Mouse (Mus musculus) adrenal gland, adult 8-10 months (tissue): ENCODE data around the gene Nlgn2. TPM values are rescaled to one million over a fixed set of nuclear protein-coding genes. Genes with fewer than 3 reads are reported as not detected.
A peak's percentile ranks its signal among the peaks of the same experiment; 100 is the strongest.

Experiments
- DNase-seq: peaks from one replicate; pipeline ENCODE4 v3.0.0; 2022
- total RNA-seq, 4 experiments: library from RNA; stranded (reverse); gene quantifications; 2 replicates each; pipeline ENCODE4 v1.2.4; 2022

Nlgn2 gene
- total RNA-seq, 4 experiments from 2014 or later, result 22.2 to 48.7 (median 35.8) TPM

DNA sequence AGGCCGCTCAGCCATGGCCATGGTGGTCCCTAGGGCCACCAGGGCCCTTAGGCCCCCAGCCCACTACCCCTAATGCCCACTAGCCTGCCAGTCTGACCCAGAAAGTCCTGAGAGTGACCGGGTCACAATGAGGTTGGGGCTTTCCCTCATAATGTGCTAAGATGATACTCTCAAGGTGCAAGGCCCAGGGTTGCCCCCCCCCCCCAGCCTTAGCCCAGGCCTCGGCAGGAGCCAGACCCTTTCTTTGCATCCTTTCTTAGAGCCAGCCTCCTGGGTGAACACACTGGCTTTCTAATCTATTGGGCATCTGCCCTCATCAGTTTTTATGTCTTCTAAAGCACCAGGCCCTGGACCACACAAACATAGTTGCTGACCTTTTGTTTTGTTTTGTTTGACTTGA is 15.5 kb downstream of the Nlgn2 start, which contains the start of gene Spem1:
Spem1 (minus strand) TSS at position 101 of the 400 bp plus-strand sequence.
- DNase-seq, result no peak

DNA sequence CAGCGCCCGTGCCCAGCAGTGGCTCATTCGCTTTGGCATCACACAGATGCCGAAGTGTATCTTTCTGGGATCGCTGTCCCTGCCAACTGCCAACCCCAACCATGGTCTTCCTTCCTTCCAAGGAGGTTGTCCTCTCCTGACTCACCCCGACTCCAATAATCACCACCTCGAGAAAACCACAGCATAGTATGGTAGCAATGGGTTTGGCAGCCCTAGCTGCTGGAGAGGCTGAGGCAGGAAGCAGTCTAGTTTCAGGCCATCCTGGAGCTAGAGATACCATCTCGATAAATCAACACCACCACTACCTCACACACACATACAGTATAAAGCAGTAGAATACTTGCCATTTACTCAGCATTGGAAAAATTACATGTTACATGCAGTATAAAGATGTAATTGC is 18.7 kb downstream of the Nlgn2 start:
- DNase-seq, result no peak

DNA sequence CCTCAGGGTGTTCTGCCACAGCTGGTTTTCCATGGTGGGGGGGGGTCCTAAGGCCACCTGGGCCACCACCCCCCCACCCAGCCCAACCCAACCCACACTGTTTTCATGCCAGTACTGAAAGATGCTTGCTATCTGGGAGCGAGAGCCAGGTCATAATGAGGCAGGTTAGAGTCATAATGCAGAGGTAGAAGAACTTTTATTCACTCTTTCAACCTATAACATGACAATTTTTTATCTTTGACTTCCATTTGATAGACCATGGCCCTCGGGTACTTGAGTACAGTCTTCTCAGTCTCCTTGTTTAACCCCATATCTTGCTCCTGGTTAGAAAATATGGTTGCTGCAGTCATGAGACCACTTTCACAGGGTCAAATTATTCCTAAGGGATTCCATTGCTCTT is 19.2 kb downstream of the Nlgn2 start, which contains the start of gene Spem2:
Spem2 (minus strand) TSS at position 101 of the 400 bp plus-strand sequence.
- no peak for DNase-seq

DNA sequence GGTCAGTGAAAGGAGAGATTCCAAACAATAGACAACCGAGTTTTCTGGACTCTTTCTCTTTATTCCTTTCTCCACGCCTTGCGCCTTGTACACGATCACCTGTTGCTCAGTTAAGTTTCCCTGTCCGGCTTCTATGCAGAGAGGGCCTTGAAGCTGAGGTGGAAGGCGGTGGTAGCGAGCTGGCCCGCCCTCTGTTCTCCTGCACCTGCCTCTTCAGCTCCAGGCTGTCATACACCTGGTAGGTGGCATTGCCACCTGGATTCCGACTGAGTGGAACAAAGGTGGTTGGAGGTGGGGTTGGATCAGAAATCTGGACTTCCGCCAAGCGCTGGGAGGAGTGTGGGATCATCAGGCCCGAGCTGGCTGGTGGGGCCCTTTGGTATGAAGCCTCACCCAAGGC is 21.1 kb downstream of the Nlgn2 start:
- DNase-seq, result no peak

DNA sequence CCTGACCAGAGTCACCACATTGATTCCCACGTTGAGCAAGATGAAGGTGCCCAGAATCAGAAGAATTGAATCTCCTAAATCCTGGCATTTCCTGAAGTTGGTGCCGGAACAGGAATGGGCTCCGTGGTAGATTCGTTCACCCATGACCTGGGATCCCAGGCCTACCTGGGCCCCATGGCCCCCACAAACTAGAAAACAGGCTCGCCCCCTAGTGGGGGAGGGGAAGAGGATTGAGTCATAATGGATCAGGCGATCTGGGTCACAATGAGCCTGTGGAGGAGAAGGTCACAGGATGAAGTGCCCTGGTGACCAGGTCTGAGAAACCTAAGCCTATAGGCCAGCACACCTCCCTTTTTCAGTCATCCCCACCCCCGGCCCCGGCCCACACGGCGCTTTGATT is 22.4 kb downstream of the Nlgn2 start, which contains the start of gene Gm39566:
Gm39566 (minus strand) TSS at position 144 of the 400 bp plus-strand sequence.
- DNase-seq, result no peak

DNA sequence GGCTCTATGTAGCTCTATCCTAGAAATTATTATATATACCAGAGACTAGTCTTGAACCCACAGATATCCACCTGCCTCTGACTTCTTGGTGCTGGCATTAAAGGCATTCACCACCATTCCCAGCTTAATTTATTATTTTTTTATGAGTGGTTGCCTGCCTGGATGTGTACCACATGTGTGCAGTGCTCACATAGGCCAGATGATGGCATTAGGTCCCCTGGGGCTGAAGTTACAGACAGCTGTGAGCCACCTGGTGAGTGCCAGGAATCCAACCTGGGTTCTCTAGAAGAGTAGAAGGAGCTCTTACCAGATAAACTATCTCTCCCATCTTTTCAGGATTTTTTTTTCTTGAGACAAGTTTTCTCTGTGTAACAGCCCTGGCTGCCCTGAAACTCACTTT is 27.3 kb downstream of the Nlgn2 start:
- DNase-seq, result no peak

DNA sequence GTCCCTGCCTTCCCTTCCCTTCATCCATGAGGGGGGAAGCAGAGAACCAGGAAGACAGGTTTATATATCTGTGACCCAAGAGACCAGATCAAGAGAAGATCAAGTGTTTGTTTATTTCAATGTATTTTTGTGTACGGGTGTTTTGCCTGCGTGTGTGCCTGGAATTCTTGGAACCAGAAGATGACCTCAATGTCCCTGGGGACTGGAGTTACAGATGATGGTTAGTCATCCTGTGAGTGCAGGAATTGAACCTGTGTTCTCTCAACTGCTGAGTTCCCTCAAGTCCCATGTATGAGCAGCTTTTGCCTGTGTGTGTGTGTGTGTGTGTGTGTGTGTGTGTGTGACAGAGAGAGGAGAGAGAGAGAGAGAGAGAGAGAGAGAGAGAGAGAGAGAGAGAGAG is 29.9 kb downstream of the Nlgn2 start:
- DNase-seq, result no peak

DNA sequence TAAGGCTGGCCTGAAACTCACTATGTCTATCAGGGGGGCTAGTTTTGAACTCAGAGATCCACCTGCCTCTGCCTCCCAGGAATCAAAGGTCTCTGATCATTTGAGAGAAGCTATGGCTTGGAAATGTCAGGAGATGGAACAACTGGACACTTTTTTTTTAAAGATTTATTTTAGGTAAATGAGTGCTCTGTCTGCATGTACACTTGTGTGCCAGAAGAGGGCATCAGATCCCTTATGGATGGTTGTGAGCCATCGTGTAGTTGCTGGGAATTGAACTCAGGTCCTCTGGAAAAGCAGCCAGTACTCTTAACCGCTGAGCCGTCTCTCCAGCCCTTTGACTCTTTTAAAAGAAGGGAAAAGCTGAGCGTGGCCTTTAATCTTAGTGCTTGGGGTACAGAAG is 31.2 kb downstream of the Nlgn2 start:
- no peak for DNase-seq

DNA sequence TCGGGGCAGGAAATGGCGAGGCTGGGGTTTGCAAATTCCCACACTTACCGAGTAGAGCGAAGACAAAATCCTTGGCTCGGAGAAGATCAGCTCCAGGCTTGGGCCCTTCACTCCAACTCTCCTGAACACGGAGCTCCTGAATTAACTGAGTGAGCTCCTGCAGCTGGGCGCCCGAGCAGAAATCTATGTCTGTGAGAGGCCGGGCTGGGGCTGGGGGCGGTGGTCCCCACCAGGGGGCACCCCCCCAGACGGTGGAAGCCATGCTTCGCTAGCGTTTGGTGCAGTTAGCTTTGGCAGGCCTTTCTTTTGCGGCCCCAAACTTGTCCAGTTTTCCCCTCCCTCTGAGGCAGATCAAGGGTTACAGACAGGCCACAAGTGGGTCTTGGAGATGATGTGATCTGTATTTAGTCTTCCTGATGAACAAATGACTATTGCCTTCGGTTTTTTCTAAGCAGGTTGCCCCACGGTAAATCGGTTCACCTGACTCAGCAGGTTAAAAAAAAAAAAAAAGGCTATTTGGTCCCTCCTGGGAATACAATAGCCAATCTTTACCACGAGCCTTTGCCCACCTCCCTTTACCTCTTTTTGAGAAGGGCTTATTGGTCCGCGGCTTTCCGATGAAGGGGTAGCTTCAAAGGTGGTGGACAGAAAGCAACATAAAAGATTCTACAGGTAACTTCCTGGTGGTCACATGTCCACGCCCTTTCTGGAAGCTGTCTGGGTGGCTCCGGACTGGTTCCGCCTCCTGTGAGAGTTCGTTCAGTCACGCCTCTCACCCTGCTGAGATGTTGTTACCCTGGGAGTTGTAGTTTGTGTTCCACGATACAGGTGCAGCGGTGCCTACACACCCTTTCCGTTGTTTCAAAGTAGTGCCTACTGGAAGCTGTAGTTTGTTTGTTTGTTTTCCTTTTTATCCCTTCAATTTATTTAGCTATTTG is 32.3 kb downstream of the Nlgn2 start, which contains the start of gene Tmem102:
Tmem102 (minus strand) TSS at position 653 of the 938 bp plus-strand sequence.
- no peak for DNase-seq

DNA sequence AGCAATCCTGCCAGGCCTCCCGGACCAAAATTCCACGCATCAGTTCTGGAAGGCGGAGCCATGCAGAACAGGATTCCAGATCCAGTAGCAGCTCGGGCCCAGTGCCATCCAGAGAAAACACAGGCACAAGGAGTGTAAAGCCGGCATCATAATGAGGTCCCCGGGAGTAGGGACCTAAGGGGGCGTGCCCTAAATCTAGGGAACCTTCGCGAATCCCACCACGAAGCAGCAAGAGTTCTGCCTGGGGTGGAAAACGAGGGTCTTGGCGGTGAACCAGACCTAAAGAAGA is 33.0 kb downstream of the Nlgn2 start:
- no peak for DNase-seq

DNA sequence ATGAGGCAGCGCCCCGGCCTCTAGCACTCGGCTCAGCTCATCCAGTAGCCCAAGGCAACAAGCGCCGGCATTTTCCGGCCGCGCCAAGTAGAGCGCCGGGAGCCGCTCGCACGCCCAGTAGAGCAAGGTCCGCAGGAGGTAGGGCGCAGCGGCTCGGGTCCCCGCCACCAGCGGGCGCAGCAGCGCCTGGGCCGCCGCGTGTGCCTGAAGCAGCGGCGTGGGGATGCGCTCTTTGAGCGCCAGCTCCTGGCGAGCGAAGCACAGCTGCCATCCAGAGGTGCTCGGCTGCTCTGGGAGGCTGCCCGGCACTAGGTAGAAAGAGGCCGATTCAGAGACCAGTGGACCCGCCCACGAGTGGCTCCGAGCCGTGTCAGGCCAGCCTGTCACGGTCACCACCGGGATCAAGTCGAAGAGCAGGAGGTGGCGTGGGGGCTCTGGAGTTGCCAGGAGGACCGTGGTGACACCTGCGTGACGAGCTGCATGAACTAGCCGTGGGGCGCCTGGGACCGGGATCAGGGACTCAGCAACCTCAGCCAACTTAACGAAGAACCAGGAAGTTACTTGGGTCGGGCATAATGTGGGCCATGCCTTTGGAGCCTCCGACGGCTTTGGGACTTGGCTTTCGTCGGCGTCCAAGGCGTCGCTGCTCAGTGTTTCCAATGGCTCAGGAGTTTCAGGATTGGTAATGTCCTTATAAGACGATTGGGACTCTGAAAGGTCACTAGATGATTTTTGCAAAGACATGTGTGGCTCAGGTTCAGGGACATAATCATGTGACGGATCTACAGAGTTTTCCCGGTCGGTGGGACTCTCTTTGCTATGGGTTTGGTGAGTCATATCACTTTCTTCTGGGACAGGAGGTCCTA is 33.6 kb downstream of the Nlgn2 start:
- peak; percentile 77 for DNase-seq

DNA sequence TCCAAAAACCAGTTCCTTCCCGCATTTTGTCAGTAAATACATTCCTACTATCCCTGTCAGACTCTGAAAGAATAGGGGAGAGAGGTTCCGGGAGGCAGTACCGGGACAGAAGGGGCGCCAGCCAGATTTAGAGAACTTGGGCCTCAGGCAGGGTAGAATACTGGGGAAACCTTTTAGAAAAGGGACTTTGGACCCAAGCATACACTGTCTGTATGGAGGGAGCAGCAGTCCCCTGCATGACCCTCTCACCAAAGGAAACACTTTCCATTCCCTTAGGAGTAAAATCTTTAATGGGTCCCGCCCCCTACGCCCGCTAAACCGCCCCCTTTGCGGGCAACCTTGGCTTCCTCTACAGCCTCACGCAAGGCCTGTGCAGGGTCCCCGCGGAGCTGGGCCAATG is 34.3 kb downstream of the Nlgn2 start:
- DNase-seq, result no peak

DNA sequence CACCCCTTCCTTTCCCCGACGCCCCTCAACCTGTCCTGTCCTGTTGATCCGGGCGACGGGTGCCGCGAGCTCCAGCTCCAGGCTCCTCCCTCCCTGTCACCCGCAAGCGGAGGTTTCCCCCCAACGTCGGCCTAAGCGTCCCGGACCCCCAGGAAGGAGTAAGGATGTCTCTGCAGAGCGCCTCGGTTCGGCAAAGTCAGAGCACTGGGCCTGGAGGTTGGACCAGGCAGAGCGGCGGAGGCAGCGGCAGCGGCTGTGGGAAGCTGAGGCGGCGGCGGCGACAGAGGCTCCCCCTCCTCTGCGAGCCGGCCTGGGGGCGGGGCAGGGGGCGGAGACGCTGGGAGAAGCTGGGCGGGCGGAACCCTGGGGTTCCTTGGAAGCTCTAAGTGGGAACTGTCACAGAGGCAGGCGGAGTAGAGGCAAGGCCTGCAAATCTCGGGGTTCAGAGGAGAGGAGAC is 34.9 kb downstream of the Nlgn2 start:
- DNase-seq, result peak; percentile 81

DNA sequence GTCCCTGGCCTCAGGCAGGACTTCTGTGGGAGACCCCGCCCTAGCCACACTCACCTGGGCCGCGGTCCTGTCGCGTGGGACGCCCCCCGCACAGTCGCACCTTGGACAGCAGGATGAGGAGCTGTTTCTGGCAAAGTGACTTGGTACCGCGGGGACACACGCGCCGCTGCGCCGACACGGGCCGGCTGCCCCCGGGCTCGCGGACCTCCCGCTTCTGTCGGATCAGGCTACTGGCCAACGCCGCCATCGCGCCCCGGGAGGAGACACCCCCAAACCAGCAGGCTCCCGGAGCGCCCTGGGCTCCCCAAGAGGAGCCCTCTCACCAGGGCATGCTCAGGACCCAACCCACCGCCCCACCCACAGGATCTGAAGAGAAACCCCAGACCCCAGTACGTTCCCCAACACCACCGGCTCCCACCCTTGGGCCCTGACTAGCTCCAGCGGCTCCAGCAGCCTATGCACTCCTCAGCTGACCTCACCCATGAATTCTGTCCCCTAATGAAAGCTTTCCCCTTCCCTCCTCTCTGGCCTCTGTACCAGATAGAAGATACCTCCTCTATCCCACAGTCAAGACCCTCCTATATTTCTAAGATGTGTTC is 36.1 kb downstream of the Nlgn2 start, which contains the start of gene Fgf11:
Fgf11 (minus strand) TSS at position 479 of the 599 bp plus-strand sequence.
- DNase-seq, result no peak

DNA sequence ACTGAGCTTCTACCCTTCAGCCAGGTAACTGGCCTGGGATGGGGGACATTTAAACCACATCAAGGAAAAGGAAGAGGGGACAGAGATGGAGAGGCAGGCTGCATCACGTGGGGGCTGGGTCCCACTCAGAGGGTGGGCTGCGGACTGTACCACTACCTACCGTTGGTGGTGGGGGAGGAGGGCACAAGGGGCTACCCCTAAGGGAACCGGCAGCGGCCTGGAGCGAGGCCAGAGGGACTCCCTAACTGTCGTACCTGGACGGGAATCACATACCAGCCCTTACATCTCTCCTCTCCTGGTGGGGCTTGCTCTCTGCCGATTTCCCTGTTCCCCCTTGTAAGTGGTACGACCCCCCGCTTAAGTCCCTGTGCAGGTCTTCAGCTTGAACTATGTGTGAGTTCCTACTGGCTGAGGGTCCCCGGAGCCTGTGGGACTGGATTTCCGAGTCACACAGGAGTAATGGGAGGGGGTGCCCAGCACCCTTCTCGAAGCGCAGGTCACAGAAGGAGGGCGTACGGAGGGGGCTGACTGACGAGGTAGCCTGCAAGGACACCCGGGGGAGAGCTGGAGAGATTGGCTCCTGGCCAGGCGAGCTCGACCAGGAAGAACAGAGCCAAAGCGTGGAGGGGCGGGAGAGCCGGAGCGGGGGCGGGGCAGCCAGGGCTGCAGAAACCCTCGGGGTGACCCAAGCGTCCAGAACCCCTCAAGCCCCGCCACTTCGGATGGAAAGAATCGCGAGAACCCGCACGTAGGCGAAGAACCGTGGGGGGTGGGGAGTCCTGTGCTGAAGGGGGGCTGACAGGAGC is 37.0 kb downstream of the Nlgn2 start:
- DNase-seq, result no peak

DNA sequence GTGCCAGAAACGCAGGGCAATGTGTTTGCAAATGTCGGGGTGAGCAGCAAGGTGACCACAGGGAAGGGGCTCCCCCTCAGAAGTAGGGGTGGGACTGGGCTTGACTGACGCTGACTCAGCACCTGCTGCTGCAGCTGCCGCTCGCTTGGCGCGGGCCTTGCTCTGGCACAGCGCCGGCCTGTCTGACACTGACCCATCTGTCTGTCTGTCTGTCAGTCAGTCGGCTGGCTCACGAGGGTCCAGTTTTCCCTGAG is 37.5 kb downstream of the Nlgn2 start:
- DNase-seq, result no peak

DNA sequence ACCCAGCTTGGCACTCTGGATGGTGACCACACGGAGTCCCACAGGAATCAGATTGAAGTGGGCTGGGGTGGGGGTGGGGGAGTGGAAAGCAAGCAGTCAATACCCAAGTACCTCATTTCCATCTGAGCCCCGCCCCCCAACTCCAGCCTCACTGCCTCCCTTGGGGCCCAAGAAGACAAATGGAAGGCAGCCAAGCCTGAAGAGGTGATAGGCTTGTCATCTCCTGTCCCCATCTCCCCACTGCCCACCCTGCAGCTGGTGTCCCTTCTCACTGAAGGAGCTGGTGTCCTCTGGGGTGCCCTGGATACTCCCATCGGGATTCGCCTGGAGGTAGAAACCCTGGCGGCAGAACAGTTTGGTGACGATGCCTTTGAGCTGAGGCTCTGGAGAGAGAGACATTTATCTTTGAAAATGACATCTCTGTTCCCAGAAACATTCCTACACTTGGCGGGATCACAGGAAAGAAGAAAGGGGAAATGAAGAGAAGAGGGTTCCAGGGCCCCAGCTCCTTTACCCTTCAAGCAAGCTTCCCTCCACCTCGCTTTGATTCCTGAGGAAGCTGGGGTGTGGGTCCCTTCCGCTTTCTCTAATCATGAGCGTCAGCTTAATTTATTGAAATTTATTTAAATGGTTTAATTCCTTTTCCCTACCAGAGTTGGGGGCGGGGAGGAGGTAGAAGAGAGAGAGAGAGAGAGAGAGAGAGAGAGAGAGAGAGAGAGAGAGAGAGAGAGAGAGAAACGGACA is 38.0 kb downstream of the Nlgn2 start:
- DNase-seq, result no peak

DNA sequence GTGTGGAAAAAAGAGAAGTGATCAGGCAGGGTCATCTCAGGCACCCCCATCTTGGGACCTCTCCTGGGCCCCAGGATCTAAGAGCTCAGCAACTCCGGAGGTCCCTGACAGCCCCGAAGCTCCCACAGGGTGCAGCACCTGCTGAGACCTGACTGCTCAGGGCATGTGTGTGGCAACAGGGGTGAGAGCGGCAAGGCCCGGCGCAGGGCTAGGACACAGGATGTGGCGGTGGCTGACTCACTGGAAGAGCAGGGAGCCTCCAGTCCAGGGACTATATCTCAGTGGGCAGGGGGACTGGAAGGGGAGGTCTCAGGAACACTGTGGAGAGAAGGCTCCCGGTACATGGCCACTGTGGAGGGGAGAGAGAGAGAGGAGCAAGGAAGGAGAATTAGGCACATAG is 39.7 kb downstream of the Nlgn2 start:
- no peak for DNase-seq

DNA sequence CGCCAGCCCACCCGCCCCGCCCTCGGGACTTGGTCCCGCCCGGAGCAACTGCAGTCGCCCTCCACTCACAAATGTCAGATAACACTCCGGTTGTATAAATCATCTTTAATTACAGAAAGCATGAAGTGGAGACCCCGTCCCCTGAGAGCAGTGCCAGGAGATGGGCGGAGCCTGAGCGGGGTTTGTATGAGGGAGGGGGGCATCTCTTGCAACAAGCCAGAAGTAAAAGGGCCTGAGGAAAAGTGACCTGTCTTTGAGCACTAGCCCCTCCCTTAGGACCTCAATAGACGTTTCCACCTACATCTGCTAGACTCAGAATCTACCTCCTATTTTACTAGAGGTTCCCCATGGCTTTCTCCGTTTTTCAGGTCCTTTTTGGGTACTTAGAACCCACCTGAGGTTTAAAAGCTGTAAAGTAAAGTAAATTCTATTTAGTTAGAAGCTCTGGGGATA is 41.6 kb downstream of the Nlgn2 start:
- no peak for DNase-seq

DNA sequence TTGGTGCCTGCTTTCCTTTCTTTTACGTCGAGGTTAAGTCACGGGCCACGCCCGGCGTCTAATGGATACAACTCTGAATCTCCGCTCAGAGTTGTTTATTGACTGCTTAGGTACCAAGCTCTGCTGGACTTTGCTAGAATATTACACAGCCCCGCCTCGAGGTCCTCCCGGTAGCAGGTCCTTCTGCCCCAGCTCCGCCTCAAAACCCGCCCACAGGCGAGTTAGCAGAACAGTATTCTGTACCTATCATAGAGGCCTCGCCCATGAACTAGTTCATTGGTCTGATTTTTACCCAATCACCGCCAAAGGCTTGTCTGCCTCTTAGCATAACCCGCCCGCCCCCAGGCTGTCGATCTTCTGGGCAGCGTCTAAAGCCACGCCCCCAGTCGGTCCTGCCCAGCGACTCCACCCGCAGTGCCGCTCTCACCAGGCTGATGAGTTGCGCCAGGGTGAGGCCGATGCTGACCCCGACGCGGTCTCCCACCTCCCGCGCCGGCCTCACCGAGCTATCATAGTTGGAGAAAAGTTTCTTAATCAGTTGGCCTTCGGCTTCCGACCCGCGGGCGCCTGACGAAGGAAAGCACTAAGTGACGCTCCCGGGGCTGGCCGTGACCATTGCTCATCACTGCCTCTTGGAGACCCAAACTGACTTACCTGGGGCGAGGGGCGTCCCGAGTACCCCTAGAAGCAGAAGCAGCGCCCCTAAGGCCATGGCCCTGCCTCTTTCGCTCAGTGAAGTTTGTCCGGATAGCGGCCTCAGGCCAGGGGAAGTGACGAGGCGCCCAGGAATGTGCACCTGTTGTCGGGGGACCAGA is 42.2 kb downstream of the Nlgn2 start, which contains the start of gene Chrnb1:
Chrnb1 (minus strand) TSS at position 776 of the 815 bp plus-strand sequence.
- DNase-seq, result peak; percentile 96
